Mouse (Mus musculus) forebrain, embryonic 11.5 days (tissue): ENCODE data around the gene Usf1. TPM values are rescaled to one million over a fixed set of nuclear protein-coding genes. Genes with fewer than 3 reads are reported as not detected.

ENCODE experiments used
- ATAC-seq: fragments of 200-750 bp; cut with Nextera tagmentation; replicated peaks from 2 replicates; pipeline ENCODE4 v1.8.0; 2017; ENCODE audit warnings: moderate TSS enrichment; ENCODE audit not compliant: low FRiP score
- DNase-seq: peaks from one replicate; pipeline ENCODE4 v3.0.0-alpha.2; 2017; ENCODE audit warnings: low spot score
- H3K27ac ChIP-seq: fragments of 300-500 bp; sonication (generic); 2 replicates; pipeline ENCODE4 v1.5.1; 2014; ENCODE audit warnings: low read depth, low read length
- H3K27me3 ChIP-seq: fragments of 300-500 bp; sonication (generic); 2 replicates; pipeline ENCODE4 v1.6.1; 2014; ENCODE audit warnings: mild to moderate bottlenecking, low read length, mixed read lengths; ENCODE audit not compliant: control insufficient read depth, insufficient read depth
- H3K36me3 ChIP-seq: fragments of 300-500 bp; sonication (generic); 2 replicates; pipeline ENCODE4 v1.6.1; 2014; ENCODE audit warnings: mild to moderate bottlenecking, low read length, moderate library complexity, mixed read lengths; ENCODE audit not compliant: control insufficient read depth, insufficient read depth
- H3K4me1 ChIP-seq: fragments of 300-500 bp; sonication (generic); replicated peaks from 2 replicates; pipeline ENCODE4 v1.6.1; 2014; ENCODE audit warnings: low read length, mixed read lengths; ENCODE audit not compliant: control insufficient read depth, insufficient read depth
- H3K4me2 ChIP-seq: fragments of 300-500 bp; sonication (generic); 2 replicates; pipeline ENCODE4 v1.6.1; 2014; ENCODE audit warnings: low read depth, mild to moderate bottlenecking, low read length, moderate library complexity, mixed read lengths; ENCODE audit not compliant: severe bottlenecking
- H3K4me3 ChIP-seq: fragments of 300-500 bp; sonication (generic); 2 replicates; pipeline ENCODE4 v1.5.1; 2014; ENCODE audit warnings: low read depth, low read length
- H3K9ac ChIP-seq: fragments of 300-500 bp; sonication (generic); 2 replicates; pipeline ENCODE4 v1.6.1; 2014; ENCODE audit warnings: low read length
- H3K9me3 ChIP-seq: fragments of 300-500 bp; sonication (generic); 2 replicates; pipeline ENCODE4 v1.6.1; 2016; ENCODE audit warnings: low read length, mixed read lengths; ENCODE audit not compliant: control insufficient read depth
- WGBS: fragments of 180-500 bp; shearing (Covaris S2); extraction: QIAGEN DNeasy Blood & Tissue Kit; methylation state at CpG from one replicate; pipeline ENCODE4 v1.1.7; 2014; 5-methylcytosine and 5-hydroxymethylcytosine counted together
- polyA plus RNA-seq: library from polyadenylated mRNA; unstranded; fragments of >200 nt; fragmentation: Nextera tagmentation; extraction: Ambion mirVana; gene quantifications from 2 replicates; pipeline ENCODE4 v1.2.1, GENCODE M21; 2014

The Usf1 gene
- polyA plus RNA-seq, 1 experiment from 2014 or later, result 152 TPM

- H3K27me3 ChIP-seq, result no peaks in the 10 kb centered on the region
- WGBS, result 92% methylated on average over 5 of the region's 5 CpGs
- H3K4me2 ChIP-seq, result no peak overlapping the region
- DNase-seq, result no peak
- H3K27ac ChIP-seq, result no peak overlapping the region
- H3K9ac ChIP-seq, result no peak overlapping the region
- no peaks in the 10 kb centered on the region for H3K9me3 ChIP-seq
- no peak overlapping the region for H3K4me3 ChIP-seq
- H3K36me3 ChIP-seq, result no peaks in the 10 kb centered on the region
- H3K4me1 ChIP-seq, result no peaks in the 10 kb centered on the region
- ATAC-seq, result no peak
Measured at GRCm38 (mm10) chr1:171465749-171466412, 54.8 kb downstream of the Usf1 start.

- WGBS, result 91% methylated on average over 4 of the region's 4 CpGs
- Histone ChIP-seq H3K9ac (no peak overlapping the region), H3K27me3 (no peaks in the 10 kb centered on the region), H3K4me1 (no peaks in the 10 kb centered on the region), H3K36me3 (no peaks in the 10 kb centered on the region), H3K9me3 (no peaks in the 10 kb centered on the region), H3K27ac (no peak overlapping the region), H3K4me2 (no peak overlapping the region), H3K4me3 (no peak overlapping the region)
- DNase-seq (no peak), ATAC-seq (no peak)
Measured at GRCm38 (mm10) chr1:171466565-171466964, 55.5 kb downstream of the Usf1 start.

Other genes with a start within 250 kb of the Usf1 start
- 7.3 and 8.2 TPM in 2 replicates for gene Pcp4l1, start 215.0 kb upstream of the Usf1 start, polyA plus RNA-seq
- 0.17 and 0.23 TPM in 2 replicates for gene Nr1i3, start 197.3 kb upstream of the Usf1 start, polyA plus RNA-seq
- 31.6 and 39.2 TPM in 2 replicates for gene Tomm40l, start 188.8 kb upstream of the Usf1 start, polyA plus RNA-seq
- gene Apoa2, start 186.3 kb upstream of the Usf1 start, polyA plus RNA-seq, result 1.6 and 1.9 TPM in 2 replicates
- 18.4 and 18.6 TPM in 2 replicates for gene Fcer1g, start 176.9 kb upstream of the Usf1 start, polyA plus RNA-seq
- 6.6 and 7.1 TPM in 2 replicates for gene Adamts4, start 160.9 kb upstream of the Usf1 start, polyA plus RNA-seq
- gene Ndufs2, start 159.9 kb upstream of the Usf1 start, polyA plus RNA-seq, result 257 and 264 TPM in 2 replicates
- gene B4galt3, start 141.0 kb upstream of the Usf1 start, polyA plus RNA-seq, result 72.3 and 75.5 TPM in 2 replicates
- gene Ppox, start 130.1 kb upstream of the Usf1 start, polyA plus RNA-seq, result 66.3 and 67.6 TPM in 2 replicates
- gene Usp21, start 123.3 kb upstream of the Usf1 start, polyA plus RNA-seq, result 110 and 114 TPM in 2 replicates
- gene Ufc1, start 116.3 kb upstream of the Usf1 start, polyA plus RNA-seq, result 92.4 and 97.5 TPM in 2 replicates
- 46.5 and 46.7 TPM in 2 replicates for gene Dedd, start 82.2 kb upstream of the Usf1 start, polyA plus RNA-seq
- gene Nit1, start 65.7 kb upstream of the Usf1 start, polyA plus RNA-seq, result 31.7 and 35.6 TPM in 2 replicates
- 58.4 and 65.7 TPM in 2 replicates for gene Pfdn2, start 65.6 kb upstream of the Usf1 start, polyA plus RNA-seq
- gene Klhdc9, start 50.5 kb upstream of the Usf1 start, polyA plus RNA-seq, result 1.7 and 2.3 TPM in 2 replicates
- gene Nectin4, start 41.2 kb upstream of the Usf1 start, polyA plus RNA-seq, result 0.90 and 1.2 TPM in 2 replicates
- 0.49 and 0.53 TPM in 2 replicates for gene Arhgap30, start 22.4 kb upstream of the Usf1 start, polyA plus RNA-seq
- gene Tstd1, start 7.6 kb downstream of the Usf1 start, polyA plus RNA-seq, result 4.1 and 5.6 TPM in 2 replicates
- 12.8 and 13.4 TPM in 2 replicates for gene F11r, start 26.2 kb downstream of the Usf1 start, polyA plus RNA-seq
- 12.5 and 13.5 TPM in 2 replicates for gene Alyref2, start 92.2 kb downstream of the Usf1 start, polyA plus RNA-seq
- not detected in 2 replicates for gene Itln1, start 124.0 kb downstream of the Usf1 start, polyA plus RNA-seq
- not detected in 2 replicates for gene Cd244a, start 147.9 kb downstream of the Usf1 start, polyA plus RNA-seq
- not detected in 2 replicates for gene Ly9, start 196.1 kb downstream of the Usf1 start, polyA plus RNA-seq
- not detected in 2 replicates for gene Slamf7, start 241.7 kb downstream of the Usf1 start, polyA plus RNA-seq